In genomic region chr11:59366633-59367032, GRCm38 (mm10) we compare ENCODE assay signal across 9 mouse cellular contexts. TPM values are rescaled to one million over a fixed set of nuclear protein-coding genes. Genes with fewer than 3 reads are reported as not detected.
DNase-seq lines count a peak whose midpoint lies in the region; ATAC-seq and TF ChIP-seq lines count a peak whose summit lies in the region.
"Had no signal": no experiment of that assay in that cellular context is flagged by ENCODE, and none has a peak within 500 bp of the region (broad histone marks: within the 10 kb centered on the region; RNA-seq: fewer than 3 reads in every experiment).

No protein-coding gene starts in this region.

- no peaks in the 10 kb centered on the region for H3K79me2 ChIP-seq in heart, adult 2 months (replicated peaks; ENCODE audit: control insufficient read depth, insufficient read depth, low read length)

- H3K4me3 ChIP-seq in heart, adult 2 months = no peak overlapping the region
- no peak overlapping the region for H3K4me3 ChIP-seq in limb, embryonic 15.5 days

- no peak for ATAC-seq in limb, embryonic 15.5 days (ENCODE audit: insufficient number of reproducible peaks, low FRiP score, low TSS enrichment, low read depth)

- H3K4me2 ChIP-seq in limb, embryonic 15.5 days = no peak overlapping the region

- no peak for DNase-seq in heart, adult 2 months
- DNase-seq in heart, postnatal 25 days (ENCODE audit: low spot score) = no peak
- DNase-seq in 3T3-L1 (ENCODE audit: low read depth, low spot score) = peak; percentile 23
- peak; percentile 50 for DNase-seq in brain, embryonic 14.5 days (ENCODE audit: low read depth)
- no peak for DNase-seq in ovary, postnatal 36 days (ENCODE audit: low spot score)
- DNase-seq in layer of hippocampus, postnatal 25 days (ENCODE audit: extremely low spot score in 1 of 2, low spot score in 1 of 2) = no peak
- no peak for DNase-seq in adrenal gland, postnatal 4 days (ENCODE audit: low spot score in 2 of 2)

- no peak for TF ChIP-seq POLR2A in heart, adult 2 months (IDR thresholded peaks at IDR 0.05; ENCODE audit: insufficient read depth, low read depth, low read length)
- no peak for TF ChIP-seq POLR2A in brain, embryonic 14.5 days (IDR thresholded peaks at IDR 0.05; ENCODE audit: borderline replicate concordance, extremely low read depth, insufficient read depth, insufficient read length, poor library complexity, severe bottlenecking)

- TF ChIP-seq CTCF in heart, adult 2 months (IDR thresholded peaks at IDR 0.05) = peak; percentile 66
- TF ChIP-seq CTCF in brain, embryonic 14.5 days (IDR thresholded peaks at IDR 0.05; ENCODE audit: borderline replicate concordance, extremely low read depth, insufficient read depth, insufficient read length) = peak; percentile 51

- no peaks in the 10 kb centered on the region for H3K9me3 ChIP-seq in limb, embryonic 15.5 days

- no peak for TF ChIP-seq EP300 in heart, adult 2 months (IDR thresholded peaks at IDR 0.05; ENCODE audit: insufficient read depth, low read depth, low read length)

- intact Hi-C loops in heart, adult 2 months (cut with DNase I) = loop anchor here (5.0 kb wide), 1 partner anchor 59 kb away; the partner anchor contains the start of gene Wnt9a
- intact Hi-C loops in heart, postnatal 25 days (cut with DNase I) = loop anchor here (5.0 kb wide), 1 partner anchor 59 kb away; the partner anchor contains the start of gene Wnt9a

- H3K4me1 ChIP-seq in heart, adult 2 months (ENCODE audit: control insufficient read depth, insufficient read depth, low read length) = no peaks in the 10 kb centered on the region
- H3K4me1 ChIP-seq in limb, embryonic 15.5 days = peaks cover 46% of the 10 kb centered on the region

- no peak overlapping the region for H3K27ac ChIP-seq in heart, adult 2 months
- peak overlapping the region; percentile 63 for H3K27ac ChIP-seq in limb, embryonic 15.5 days

- no peaks in the 10 kb centered on the region for H3K36me3 ChIP-seq in heart, adult 2 months (ENCODE audit: control insufficient read depth, insufficient read depth, low read length)
- H3K36me3 ChIP-seq in limb, embryonic 15.5 days = no peaks in the 10 kb centered on the region

- H3K27me3 ChIP-seq in heart, adult 2 months (ENCODE audit: control insufficient read depth, insufficient read depth, low read length) = no peaks in the 10 kb centered on the region
- H3K27me3 ChIP-seq in limb, embryonic 15.5 days = no peaks in the 10 kb centered on the region

- WGBS in heart, adult 2 months = 47% methylated on average over 3 of the region's 3 CpGs
- WGBS in limb, embryonic 15.5 days = 31% methylated on average over 3 of the region's 3 CpGs

- H3K9ac ChIP-seq in heart, adult 2 months (ENCODE audit: low read depth, low read length) = no peak overlapping the region
- H3K9ac ChIP-seq in limb, embryonic 15.5 days = no peak overlapping the region

RNA-seq across cellular contexts. Expression of gene Prss38, which starts 8.8 kb away (rescaled TPM):
- not detected for total RNA-seq in heart, adult 2 months (2021)
- not detected in 2 replicates for polyA plus RNA-seq in heart, adult 2 months (2012; rRNA removed)
- not detected for total RNA-seq in heart, postnatal 25 days (2021)
- polyA plus RNA-seq in brain, embryonic 14.5 days (2012; rRNA removed) = 0.08 and 0.28 TPM in 2 replicates
- 0.12 TPM in 1 of 2 replicates, not detected in the other for polyA plus RNA-seq in limb, embryonic 15.5 days (2015; fragmentation: Nextera tagmentation; extraction: Ambion mirVana)
- not detected for total RNA-seq in layer of hippocampus, postnatal 25 days (2021)
- total RNA-seq in adrenal gland, postnatal 4 days (2021) = not detected
- polyA plus RNA-seq: large intestine, adult 2 months had no signal

RNA-seq across cellular contexts. Expression of gene Wnt9a, which starts 59.9 kb away (rescaled TPM):
- total RNA-seq in heart, adult 2 months (2021) = 1 to 10 TPM; 4.3 to 4.6 TPM
- 4.6 and 7.2 TPM in 2 replicates for polyA plus RNA-seq in heart, adult 2 months (2012; rRNA removed)
- 1 to 10 TPM; 5.6 to 6.6 TPM for total RNA-seq in heart, postnatal 25 days (2021)
- 3.2 and 4.5 TPM in 2 replicates for polyA plus RNA-seq in brain, embryonic 14.5 days (2012; rRNA removed)
- 12.1 and 14.0 TPM in 2 replicates for polyA plus RNA-seq in limb, embryonic 15.5 days (2015; fragmentation: Nextera tagmentation; extraction: Ambion mirVana)
- 1 to 10 TPM; 3.6 to 6.6 TPM for total RNA-seq in layer of hippocampus, postnatal 25 days (2021)
- 1 to 10 TPM; 1.9 to 2.5 TPM for total RNA-seq in adrenal gland, postnatal 4 days (2021)

Comparison
In these comparisons a context has a peak if more than half of its experiments do, and no peak if none do; other contexts are left out.
1. DNase-seq: peak in 3T3-L1 (single experiment) and brain, embryonic 14.5 days (single experiment); none in heart, adult 2 months (0 of 2), heart, postnatal 25 days (single experiment), ovary, postnatal 36 days (single experiment), layer of hippocampus, postnatal 25 days (0 of 2) and adrenal gland, postnatal 4 days (0 of 2).